Mouse (Mus musculus): Measurements from ENCODE around the gene Mlh3.

Gene Mlh3

DNA sequence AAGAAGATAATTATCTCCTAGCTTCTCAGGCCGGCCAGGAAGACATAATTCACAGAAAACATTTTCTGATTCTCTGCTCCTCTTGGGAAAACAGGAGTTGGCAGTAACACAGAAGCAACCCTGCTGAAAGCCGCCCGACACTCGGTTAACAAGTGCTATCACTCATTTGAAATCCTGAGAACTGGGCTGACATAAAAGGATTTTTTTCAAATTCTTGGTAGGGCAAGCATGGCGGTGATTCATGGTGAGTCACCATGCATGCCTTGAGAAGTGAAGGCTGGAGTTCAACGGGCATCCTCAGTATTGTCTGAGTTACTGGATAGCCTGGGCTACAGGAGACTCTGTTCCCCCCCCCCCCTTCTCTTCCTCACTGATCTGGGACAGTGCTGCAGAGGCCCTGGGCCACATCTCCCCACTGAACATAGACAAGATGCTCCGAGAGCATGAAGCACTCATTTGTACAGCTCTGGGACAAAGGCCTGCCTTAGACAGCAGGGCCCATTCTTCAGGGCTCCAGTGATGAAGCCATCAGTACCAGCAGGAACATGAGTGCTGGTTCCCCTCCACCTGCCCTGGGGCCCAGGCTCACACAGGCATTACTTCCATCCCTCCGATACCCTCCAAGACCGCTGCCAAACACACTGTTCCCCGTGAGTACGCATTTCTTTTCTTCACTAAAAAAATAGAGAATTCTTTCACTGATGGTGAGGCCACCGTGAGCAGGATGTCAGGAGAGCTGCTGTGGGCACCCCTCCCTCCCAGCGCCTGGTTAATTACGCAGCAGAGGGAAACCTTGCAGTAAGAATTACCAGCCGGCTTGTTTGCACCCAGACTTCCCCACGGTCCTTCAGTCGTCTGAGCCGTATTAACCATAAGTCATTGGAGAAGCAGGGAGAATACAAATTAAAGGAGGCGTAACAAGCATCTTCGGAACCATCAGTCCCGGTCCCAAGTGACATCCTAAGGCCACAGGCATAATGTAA lies 36.7 kb downstream of the Mlh3 start:
- in situ Hi-C loops (cut with MseI, MboI): no loop called here

DNA sequence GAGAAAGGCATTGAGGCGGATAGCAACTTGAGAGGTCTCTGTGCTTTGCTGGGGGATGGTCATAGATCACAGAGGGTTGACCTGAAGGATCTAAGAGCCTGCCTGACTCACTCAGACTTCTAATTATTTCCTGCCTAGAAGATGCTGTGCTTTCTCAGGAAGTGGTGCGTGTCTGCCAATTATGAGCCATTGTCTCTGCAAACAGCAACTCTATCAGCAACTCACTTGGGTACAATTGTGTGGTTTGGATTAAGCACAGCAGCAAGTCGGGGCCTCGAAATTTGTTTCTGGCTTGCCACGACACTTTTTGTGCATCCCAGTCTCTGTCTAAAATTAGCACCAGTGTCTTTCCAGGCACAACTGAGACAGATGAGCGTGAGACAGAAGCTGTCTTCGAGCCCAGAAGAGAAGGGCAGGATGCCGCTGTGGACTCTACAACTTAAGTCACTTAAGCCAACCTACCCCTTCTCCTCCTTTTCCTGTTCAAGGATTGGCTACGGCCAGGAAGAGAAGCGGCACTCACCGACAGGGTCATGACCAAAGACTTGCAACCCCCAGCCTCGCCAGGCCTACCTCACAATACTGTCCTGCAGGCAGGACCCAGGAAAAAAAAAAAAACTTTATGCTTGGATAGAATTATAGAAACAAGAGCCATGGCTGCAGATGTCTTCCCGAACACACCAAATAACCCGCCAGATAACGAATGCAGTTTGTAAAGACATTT lies 42.4 kb downstream of the Mlh3 start:
- in situ Hi-C loops (cut with MseI, MboI): no loop called here

DNA sequence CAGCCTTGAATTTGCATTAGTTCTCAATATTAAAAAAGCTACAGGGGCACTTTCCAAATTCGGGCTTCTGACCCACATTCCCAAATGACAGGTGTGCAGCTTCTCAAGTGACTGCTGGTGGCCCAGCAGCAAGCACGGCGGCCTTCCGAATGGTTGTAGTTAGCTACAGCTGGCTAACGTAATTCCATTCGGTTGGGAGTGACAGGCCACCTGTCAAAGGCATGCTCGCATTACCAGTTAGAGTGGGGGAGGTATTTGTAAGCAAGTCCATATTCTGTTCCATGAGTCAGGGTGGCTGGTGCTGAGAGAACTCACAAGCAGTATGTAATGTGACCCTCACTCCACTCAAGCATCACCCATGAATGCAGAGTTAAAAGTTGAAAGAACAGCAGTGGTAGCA lies 43.2 kb downstream of the Mlh3 start:
- in situ Hi-C loops (cut with MseI, MboI): no loop called here

DNA sequence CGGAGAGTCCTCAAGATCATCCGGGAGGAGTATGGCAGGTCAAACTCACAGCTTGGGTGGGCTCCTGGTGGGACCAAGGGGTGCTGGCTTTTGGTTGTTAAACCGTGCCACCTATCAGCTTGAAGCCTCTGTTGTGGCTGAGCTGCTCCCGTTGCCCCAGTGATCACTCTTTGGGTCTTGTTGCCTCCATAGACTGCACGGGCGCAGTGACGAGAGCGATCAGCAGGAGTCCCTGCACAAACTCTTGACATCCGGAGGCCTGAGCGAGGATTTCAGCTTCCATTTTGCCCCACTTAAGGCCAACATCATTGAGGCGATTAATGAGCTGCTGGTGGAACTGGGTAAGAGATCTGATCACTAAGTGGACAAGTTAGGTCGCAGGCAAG lies 50.5 kb downstream of the Mlh3 start:
- in situ Hi-C loops (cut with MseI, MboI): no loop called here

DNA sequence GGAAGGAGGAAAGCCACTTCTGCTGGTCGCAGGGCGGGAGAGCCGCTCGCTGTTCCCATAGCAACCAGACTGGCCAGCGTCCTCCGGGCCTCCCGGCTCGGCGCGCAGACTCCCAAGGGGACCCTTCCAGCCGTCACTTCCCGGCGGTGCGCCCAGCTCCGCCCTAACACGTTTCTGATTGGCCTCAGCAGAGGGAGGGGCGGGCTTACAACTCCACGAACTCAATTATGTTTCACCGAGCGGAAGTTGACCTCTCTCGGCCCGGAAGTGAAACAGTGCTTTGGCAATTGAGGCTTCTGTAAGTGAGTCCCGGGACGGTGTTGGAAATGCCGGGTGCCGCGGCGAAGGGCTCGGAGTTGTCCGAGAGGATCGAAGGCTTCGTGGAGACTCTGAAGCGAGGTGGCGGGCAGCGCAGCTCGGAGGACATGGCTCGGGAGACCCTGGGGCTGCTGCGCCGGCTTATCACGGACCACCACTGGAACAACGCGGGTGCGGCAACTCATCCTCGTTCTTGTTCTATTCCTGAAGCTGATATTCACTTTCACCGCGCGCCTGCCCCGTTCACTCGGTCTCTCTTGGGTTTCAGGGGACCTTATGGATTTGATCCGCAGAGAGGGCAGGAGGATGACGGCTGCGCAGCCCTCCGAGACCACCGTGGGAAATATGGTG lies 51.0 kb downstream of the Mlh3 start, which contains the start of gene Eif2b2:
Eif2b2 (plus strand) TSS at position 246 of the 669 bp plus-strand sequence.
- in situ Hi-C loops (cut with MseI, MboI): no loop called here

DNA sequence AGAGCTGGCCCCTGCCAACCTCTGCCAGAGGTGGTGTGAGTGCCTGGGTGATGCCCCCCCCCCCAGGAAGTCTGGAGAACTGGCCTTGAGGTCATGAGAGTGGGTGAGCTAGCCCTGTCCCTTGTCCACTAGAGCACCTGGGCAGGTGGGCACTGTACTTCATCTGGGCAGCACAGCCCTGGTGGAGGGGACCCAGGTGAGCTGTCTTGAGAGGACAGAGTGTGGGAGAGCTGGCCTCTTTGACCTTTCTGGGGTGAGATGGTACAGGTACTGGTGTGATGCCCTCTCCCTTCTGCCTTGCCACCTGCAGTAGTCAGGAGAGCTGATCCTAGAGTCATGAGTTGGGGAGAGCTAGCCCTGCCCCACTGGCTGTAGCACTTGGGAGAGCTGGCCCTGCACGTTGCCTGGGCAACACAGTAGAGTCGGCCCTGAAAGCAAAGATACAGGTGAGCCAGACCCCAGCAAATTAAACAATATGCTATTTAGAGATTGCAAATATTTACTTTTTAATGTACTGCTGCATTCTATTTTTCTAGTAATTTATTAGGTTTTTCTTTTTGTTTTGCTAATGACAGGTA lies 52.6 kb downstream of the Mlh3 start:
- in situ Hi-C loops (cut with MseI, MboI): no loop called here

DNA sequence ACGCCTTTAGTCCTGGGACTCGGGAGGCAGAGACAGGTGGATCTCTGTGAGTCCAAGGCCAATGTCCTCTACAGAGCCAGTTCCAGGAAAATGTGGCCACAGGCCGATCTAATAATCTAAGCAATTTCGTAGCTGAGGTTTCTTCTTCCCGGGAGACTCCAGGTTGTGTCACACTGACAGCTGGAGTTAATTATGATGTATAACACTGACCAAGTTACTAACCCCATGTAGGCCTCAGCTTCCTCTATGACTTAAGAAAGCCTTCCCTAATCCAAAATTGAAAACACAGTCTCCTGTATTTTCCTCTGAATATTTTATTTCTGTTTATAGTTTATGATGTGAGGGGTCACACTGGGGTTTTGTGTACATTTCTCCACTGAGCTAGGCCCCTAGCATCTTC lies 55.4 kb downstream of the Mlh3 start:
- in situ Hi-C loops (cut with MseI, MboI): no loop called here

DNA sequence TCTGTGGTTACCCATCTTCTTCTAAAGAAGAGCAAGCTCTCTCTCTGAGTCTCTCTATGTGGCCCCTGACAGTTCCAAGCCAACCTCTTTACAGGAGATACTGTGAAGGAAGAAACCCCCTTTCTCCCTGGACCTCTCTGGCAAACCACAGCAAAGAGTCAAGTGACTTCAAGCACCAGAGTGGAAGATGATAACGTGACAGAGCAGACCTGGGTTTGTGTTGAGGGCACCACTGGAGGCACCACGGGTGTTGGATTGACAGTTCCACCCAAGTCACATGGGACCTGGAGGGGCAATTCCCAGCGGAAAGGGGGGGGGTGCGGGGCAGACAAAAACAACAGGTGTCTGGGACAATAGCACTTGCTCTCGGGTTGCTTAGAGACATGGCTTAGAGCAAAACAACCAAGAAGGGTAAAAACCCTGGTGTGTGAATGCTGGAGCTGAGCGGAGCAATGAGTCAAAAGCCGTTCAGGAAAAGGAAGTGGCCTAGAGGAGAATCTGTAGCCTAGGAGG lies 61.7 kb downstream of the Mlh3 start:
- in situ Hi-C loops (cut with MseI, MboI): no loop called here

DNA sequence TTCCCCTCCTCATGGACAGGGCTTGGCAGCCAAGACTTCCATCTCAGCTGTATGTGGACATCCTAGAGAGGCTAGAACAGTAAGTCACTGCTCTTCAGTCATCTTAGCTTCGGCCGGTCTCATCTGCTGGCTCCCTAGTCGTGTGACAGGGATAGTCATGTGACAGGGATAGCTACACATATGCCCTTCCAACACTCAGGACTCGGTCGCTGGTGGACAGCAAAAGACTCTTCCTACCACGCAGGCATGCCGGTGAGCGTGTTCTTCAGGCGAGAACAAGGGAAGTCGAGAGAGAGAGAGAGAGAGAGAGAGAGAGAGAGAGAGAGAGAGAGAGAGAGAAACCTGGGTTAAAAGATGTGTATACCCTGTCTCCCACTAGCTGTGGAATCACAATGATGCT lies 65.0 kb downstream of the Mlh3 start:
- in situ Hi-C loops (cut with MseI, MboI): no loop called here

DNA sequence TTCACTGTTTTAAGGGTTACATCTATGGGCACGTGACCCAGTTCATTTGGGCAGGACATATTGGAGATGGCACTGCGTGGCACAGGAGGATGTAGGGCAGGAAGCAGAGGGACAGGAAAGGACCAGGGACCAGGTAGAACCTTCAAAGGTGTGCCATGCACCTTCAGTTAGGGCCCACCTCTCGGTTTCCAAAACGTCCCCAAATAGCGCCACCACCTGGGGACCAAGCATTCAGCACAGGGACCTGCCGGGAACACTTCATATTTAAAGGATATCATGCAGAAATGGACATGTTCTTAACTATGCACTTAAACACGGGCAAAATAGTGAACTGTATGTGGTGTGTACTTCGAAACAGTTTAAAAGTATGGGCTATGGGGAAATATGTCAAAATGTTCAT lies 66.3 kb downstream of the Mlh3 start:
- in situ Hi-C loops (cut with MseI, MboI): no loop called here

DNA sequence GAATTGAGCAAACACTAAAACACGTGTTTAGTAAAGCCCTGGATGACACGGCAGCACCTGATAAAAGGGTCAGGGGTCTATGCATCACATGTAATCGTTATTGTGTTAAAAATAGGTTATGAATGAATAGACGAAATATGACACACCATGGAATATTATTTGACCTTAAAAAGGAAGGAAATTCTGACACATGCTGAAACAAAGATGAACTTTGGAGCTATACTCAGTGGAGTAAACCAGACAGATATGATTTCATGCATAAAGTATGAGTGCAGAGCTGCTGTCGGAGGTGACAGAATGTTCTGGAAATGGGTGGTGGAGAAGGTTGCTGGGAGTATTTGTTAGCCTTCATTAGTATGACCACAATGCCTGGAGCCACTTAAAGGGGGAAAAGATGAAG lies 66.7 kb downstream of the Mlh3 start:
- in situ Hi-C loops (cut with MseI, MboI): no loop called here

DNA sequence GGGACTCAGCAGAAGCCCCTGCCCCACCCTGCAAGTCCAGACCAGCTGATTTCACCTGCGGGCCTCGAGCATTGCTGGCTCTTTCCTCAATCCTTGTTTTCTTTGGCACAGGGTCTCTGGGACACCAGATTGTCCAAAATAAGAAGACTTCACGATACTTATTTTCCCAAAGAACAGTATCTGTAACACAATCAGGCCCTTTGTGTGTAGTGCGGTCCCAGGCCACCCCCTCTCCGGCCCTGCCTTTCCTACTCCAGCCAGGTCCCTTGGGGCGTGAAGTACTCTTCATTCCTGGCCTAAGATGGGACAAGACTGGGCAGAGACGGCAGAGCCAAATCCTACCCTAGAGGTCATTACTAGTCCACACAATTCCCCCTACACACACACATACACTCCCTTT lies 68.2 kb downstream of the Mlh3 start:
- in situ Hi-C loops (cut with MseI, MboI): no loop called here

DNA sequence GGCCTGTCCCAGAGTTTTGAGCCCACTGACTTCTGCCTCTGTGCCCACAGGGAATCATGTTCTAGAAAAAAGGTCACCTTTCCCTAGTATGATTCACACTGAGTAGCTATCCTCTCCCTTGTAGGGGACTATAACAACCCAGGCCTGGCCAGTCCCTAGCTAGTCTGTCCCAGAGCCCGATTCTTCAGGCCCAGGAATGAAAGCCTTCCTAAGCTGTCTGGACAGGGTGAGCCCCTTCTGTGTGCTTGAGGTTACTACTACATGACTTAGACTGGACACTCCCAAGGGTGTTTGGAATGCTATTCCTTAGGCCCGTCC lies 68.6 kb downstream of the Mlh3 start:
- in situ Hi-C loops (cut with MseI, MboI): no loop called here

DNA sequence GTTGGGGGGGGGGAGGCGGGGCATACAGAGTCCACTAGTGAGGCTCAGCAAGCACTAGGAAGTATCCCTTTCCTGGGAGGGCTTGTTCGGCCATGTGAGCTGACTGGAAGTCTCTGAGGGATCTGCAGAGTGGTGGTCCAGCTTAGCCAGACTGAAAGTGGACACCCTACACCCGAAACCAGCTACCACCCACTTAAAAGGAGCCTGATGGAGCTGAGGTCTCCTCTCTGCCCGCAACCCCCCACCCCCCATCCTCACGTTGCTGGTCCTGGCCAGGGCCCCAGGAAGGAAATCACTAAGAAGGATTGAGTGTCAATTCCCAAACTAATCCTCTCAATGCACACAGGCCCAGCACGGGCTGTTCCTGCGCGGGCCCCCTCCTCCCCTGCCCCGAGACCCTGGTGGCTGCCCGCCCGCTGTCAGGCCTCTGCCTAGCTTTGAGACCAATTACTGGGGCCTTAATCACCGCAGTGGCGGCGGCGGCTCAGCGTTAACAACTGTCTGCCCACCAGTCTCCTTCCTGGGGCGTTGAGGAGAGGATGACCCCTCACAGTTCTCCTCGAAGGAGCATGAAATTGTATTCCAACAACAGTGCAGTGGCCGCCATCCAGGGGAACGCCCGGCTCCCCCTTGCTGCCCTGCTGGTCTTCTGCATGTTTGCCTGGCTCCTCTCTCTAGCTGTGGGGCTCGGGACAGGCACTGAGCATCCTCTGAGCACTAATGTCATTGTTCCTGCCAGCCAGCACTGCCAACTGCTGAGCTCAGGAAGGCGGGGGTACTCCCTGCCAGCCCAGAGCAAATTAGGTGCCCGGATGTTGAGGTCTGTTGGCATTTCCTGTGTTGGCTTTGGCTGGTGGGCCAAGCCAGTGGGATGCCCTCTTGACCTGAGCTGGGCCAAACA lies 69.2 kb downstream of the Mlh3 start:
- in situ Hi-C loops (cut with MseI, MboI): no loop called here

DNA sequence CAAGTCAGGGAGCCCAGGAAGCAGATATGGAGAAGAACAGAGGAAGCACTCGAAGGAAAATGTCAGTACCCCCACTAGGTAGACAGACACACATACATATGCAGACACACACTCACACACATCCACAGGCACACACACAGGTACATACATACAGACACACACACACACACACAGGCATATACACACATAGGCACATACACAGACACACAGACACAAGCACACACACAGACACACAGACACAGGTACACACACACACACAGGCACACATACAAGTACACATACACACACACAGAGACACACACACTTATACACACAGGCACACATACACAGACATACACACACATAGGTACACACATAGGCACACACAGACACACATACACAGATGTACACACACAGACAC lies 70.4 kb downstream of the Mlh3 start:
- in situ Hi-C loops (cut with MseI, MboI): no loop called here

DNA sequence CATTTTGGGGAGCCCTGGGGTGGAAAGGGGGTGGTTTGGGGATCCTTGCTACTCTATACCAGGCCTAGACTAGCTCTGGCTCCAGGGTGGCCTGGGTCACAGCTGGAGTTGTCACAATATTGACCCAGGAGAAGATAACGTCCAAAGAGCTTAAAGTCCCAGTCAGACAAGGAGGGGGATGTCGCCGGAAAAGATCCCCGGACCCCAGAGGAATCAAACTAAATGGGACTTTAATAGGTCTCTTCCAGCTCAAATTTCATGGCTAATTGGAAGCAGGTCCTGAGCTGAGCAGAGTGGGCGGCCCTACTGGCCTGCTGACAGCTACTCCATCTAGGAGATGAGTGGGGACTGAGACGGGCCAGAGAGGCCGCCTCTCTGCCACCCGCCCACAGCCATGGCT lies 72.5 kb downstream of the Mlh3 start:
- in situ Hi-C loops (cut with MseI, MboI): no loop called here

DNA sequence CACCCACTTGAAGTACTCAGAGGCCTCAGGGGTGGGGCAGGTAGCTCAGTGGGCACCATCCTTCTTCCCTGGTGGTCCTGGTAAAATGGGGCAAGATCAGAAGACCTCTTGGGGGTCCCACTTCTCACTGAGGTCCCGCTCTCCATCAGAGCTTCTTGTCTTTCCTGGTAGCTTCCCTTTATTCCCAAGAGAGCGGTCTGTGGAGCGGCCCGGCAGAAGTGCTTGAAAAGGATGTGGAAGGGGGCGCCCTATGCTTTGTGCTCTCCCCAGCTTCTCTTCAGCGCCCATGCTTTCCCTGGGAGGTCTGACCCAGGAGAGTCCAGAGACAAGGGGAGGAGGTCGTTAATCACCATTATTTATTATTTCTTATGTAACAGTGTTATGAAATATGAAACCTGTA lies 73.0 kb downstream of the Mlh3 start:
- in situ Hi-C loops (cut with MseI, MboI): no loop called here

DNA sequence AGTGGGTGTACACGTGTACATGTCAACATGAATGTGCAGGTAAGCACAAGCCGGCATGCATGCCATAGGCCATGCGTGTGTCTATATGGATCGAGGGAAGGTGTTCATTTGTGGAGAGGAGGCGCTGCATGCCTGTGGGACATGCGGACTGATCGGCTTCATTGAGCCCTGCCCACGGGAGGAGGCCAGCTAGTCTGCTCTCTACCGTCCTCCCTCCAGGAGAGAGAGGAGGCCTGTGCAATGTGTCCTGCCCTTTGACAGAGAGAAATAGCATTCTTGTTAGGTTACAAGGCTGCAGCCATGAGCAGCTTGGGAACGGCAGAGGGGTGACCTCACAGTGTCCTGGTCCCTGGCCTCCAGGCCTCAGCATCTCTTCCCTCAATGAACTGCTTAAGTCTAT lies 74.2 kb downstream of the Mlh3 start:
- in situ Hi-C loops (cut with MseI, MboI): no loop called here

DNA sequence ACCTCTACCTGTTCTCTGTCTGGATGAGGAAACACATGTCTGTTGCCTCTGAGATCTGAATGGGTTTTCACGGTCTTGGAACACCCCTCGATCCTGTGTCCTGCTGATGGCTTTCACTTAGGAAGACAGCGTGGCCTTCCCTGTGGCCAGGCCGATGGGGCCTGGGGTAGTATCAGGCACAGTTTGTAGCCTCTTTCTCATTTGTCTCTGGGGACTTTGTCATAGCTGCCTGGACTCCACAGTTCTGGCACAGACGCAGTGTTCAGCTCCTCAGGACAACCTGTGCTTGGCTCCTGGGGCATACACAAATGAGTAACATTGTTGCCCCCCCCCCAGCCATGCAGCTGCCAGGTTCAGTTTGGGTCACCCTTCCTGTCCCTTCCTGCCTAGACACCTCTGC lies 75.3 kb downstream of the Mlh3 start:
- in situ Hi-C loops (cut with MseI, MboI): no loop called here

DNA sequence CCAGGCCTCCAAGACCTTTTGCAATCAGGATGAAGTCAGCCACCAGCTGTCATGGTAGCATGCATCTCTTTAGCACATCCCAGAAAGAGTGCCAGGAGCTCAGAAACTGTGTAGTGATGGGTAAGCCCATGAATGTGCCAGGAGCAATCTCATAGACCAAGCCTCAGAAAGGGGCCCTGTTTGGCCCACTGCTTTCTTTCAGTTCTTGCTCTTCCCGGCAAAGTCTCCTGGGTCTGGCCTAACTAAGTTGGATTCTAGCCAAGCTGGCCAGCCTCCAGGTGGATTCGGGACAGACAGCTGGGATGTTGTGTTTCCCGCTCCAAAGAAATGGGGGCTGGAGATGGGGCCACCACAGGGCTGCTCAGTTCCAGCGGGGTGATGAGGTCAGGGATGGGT lies 75.8 kb downstream of the Mlh3 start:
- in situ Hi-C loops (cut with MseI, MboI): no loop called here
